Mouse (Mus musculus) lung, postnatal 36 days (tissue): ENCODE measurements at regions not wholly inside any gene's neighbourhood (a gene's known extent, or its start where the extent isn't known, plus 50 kb on each side); places are given as distances from the start of the nearest gene placed in this dataset.
"Not testable (repeated sequence)": the region's sequence is repeated elsewhere in the genome, so short reads cannot be mapped to it uniquely, and the experiment has no call there.

Experiments
- DNase-seq: peaks from one replicate; pipeline ENCODE4 v3.0.0; 2022; ENCODE audit warnings: mixed read lengths

DNA sequence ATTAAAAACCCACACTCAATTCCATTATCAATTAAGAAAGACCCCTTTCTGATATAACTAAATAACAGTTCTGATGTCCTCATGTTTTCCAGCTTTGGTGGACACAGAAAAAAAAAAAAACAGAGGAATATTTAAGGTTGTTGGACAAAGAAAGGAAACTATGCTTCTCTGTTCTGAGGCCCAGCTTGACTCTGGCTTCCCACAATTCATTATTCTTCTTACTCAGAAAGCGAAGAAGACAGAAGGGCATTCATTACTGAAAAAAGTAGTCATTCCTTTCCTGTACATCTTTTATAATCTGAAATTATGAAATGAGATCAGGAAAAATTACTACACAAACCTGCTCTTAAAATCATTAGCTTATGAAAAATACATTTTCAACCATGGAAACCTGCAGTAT lies 263.2 kb upstream of the 1700008P02Rik start:
- DNase-seq: no peak

DNA sequence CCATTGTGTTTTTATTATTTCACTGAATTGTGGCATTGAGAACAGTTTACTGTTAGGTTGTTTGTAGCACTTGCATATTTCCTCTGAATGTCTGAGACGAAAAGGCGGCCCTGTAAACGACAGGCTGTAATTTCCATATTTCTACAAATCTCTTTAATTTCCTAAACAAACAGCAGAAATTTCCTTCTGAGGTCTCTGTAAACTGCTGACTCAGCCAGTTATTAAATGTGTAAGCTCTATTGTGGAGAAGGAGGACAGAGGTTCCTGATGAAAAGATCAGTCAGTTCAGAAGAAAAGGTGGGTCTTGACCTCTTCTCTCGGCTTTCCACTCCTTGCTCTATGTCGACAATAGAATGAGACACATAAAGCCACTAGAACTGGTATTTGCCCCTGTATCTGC lies 256.0 kb upstream of the 1700008P02Rik start:
- no peak for DNase-seq

GRCm38 (mm10) chr3:6872170-6872569 lies 251.9 kb upstream of the 1700008P02Rik start:
- no peak for DNase-seq

GRCm38 (mm10) chr3:6871752-6872151 lies 251.5 kb upstream of the 1700008P02Rik start:
- DNase-seq: no peak

- DNase-seq: no peak
Observed at GRCm38 (mm10) chr3:6866148-6866483, 245.9 kb upstream of the 1700008P02Rik start.

- no peak for DNase-seq
Observed at GRCm38 (mm10) chr3:6865462-6866147, 245.4 kb upstream of the 1700008P02Rik start.

GRCm38 (mm10) chr3:6859866-6860180 lies 239.6 kb upstream of the 1700008P02Rik start:
- DNase-seq: no peak

DNA sequence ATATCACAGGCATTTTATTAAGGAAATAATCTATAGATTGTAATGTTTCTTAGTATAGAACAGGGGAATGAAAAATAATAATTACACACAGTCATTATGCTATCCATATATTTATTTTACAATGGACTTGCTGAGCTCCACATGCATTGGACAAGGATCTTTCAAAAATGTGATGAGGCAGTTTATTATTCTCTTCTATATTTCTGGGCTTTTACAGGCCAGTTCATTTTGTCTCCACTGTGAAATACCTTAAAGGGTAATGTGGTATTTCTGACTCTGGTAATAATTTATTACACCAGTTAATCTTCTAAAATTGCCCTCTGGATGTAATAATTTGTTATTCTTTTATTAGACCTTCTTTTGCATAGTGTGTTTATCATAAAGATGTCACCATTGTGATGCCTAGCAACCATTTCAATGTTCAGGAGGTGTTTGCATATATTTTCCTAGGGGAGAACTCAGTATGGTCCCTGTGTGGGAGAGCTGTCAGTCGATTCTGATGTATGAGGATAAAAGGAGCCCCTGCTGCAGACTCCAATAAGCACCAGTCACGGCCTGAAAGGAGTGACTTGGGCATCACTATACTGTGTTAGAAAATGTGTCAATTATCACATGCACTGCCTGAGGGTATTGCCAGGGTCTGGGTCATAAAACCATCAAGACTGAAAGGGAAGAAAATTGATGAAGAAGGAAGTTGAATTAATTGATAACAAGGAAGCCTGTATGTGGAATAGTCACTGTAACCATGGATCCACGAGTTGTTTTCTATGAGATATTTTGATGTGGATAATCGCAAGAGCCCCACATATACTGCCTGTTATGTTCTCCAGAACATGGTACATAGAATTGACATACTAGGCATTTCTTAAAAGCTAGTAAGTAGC lies 239.0 kb upstream of the 1700008P02Rik start:
- no peak for DNase-seq

- DNase-seq: no peak
Observed at GRCm38 (mm10) chr3:6819332-6819731, 199.1 kb upstream of the 1700008P02Rik start.

- no peak for DNase-seq
Observed at GRCm38 (mm10) chr3:6812346-6812745, 192.1 kb upstream of the 1700008P02Rik start.

- no peak for DNase-seq
Observed at GRCm38 (mm10) chr3:6809381-6809950, 189.2 kb upstream of the 1700008P02Rik start.

GRCm38 (mm10) chr3:6800092-6800716 lies 180.0 kb upstream of the 1700008P02Rik start:
- not testable (repeated sequence) for DNase-seq

GRCm38 (mm10) chr3:6768506-6768905 lies 148.3 kb upstream of the 1700008P02Rik start:
- DNase-seq: no peak

DNA sequence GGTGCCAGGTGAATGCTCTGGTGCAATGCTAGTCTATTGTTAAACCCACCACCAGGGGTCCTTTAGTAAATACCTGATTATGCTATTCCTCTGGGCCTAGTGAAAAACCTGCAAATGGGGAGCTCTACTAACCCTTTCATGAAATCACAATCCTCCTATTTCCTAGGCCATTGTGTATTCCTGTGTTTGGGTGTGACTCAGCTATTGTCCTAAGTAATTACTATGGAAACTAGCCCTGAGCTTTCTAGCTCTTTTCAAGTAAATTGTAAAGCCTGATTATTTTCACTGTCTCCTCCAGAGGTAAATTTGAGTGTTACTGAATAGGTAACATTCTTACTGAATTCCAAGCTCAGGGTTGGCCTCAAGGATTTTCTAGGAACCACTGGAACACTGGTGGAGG lies 147.8 kb upstream of the 1700008P02Rik start:
- DNase-seq: not testable (repeated sequence)

DNA sequence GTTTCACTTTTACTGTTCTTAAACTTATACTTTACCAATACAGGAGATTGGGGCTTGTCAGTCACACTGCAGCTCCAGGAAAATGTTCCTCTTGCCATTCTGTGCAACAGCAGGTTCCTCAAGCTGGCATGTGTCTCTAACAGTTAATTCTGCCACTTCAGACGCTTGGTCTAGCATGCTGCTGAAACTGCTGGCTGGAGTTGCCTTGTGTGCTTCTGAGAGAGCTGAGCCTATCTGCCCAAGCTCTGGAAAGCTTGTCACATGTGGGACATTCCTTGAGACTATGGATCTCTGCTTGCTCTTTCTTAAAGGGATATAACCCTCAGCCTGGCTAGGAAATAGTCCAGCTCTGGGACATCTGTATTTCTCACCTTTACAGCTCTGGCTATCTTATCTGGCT lies 138.9 kb upstream of the 1700008P02Rik start:
- no peak for DNase-seq

GRCm38 (mm10) chr3:6757562-6757961 lies 137.3 kb upstream of the 1700008P02Rik start:
- no peak for DNase-seq

- not testable (repeated sequence) for DNase-seq
Observed at GRCm38 (mm10) chr3:6750746-6751145, 130.5 kb upstream of the 1700008P02Rik start.

- DNase-seq: no peak
Observed at GRCm38 (mm10) chr3:6731372-6732297, 111.4 kb upstream of the 1700008P02Rik start.

DNA sequence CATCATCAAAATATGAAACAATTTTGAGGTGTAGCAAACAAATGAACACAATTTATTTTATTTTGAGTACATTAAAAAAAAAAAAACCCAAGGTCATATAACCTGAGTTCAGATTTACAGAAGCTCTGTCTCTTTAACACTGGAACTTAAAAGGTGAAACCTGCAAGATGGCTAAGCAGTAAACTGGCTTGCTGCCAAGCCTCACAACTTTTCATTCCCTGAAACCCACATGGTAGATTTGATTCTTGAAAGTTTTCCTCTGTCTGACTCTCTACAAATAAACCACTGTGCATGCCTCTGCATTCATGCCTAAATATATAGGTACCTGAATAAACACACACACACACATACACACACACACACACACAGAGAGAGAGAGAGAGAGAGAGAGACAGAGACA lies 109.8 kb upstream of the 1700008P02Rik start:
- DNase-seq: no peak

GRCm38 (mm10) chr3:6683679-6684078 lies 63.4 kb upstream of the 1700008P02Rik start:
- DNase-seq: no peak

DNA sequence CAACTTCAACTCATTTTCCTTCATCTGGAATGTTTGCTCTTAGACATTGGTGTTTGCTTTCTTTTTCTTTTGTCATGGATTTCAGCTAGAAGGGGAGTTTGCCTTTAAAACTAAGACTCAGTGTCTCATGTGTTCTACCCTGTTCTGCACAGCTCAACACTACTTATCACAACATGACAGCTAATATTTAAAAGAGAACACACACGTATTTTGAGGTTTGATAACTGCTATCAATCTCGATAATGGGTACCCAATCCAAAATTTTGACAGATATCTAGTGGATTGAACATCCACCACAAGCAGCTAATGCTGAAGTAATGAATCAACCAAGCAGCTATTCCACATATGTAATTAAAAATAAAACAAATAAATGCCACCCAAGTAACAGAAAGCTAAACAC lies 61.2 kb upstream of the 1700008P02Rik start:
- DNase-seq: no peak

- DNase-seq: no peak
Observed at GRCm38 (mm10) chr3:6676382-6676781, 56.1 kb upstream of the 1700008P02Rik start.
